Mouse (Mus musculus): Measurements from ENCODE around the gene Gaa.

Gaa gene

DNA sequence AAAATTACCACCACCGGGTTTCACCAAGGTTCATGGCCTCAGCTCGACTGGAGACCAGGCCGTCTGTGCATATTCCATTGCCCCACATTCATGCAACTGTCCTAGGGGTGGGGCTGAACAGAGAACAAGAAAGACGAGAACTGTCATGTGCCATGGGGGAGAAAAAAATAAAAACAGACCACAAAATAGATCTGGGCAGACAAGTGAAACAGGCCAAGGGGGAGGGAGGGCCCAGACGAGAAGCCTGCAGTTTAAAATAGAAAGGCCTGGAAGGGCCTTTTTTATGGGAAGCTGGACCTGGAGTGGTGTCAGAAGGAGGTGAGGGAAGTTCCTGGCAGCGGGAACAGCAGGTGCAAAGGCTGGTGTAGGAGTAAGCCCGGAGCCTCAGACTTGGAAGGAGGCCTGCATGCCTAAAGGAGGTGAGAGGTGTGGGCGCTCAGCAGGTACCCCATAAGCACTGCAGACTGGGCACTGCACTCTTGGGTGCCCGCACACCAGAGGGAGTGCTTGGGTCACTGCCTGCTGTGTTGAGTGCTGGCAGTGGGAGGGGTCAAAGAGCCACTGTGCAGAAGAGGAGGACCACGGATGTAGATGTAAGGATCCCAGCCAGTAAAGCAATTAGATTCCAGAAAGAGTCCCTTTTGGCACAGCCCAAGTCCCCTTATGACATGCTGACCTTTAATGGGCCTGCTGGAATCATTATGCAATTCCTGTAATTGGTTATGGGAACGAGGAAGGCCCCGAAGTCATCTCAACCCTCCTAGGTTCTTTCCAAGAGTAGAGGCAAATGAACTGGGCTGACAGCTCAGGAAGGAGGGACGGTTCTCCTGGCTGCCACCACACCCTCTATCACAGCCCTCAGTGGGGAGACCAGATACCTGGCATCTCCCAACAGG lies 39.3 kb downstream of the Gaa start:
- DNase-seq, result no peak

GRCm38 (mm10) chr11:119307658-119307867 lies 39.9 kb downstream of the Gaa start, which contains the start of gene Card14:
TSS of gene Card14 (plus strand) at chr11:119307768.
- DNase-seq, result no peak

DNA sequence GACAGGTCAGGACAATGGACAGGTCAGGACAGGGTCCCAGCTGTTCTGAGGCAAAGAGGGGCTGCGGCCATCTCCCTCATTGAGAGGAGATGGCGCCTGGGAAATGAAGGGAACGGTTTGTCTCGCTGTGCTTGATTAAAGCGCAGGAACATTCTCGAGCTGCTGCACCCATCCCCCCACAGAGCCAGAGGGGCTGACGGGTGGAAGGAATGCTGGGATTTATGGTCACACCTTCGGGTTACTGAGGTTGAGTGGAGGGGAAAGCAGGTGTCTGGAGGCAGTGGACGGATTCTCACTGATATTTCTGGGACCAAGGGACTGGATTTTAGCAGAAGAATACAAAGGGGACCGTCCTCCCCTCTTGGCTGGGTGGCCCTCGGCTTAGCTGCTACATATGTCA lies 40.2 kb downstream of the Gaa start:
- DNase-seq, result no peak

GRCm38 (mm10) chr11:119310621-119311020 lies 42.9 kb downstream of the Gaa start:
- no peak for DNase-seq

GRCm38 (mm10) chr11:119314252-119314936 lies 46.7 kb downstream of the Gaa start:
- DNase-seq, result no peak

DNA sequence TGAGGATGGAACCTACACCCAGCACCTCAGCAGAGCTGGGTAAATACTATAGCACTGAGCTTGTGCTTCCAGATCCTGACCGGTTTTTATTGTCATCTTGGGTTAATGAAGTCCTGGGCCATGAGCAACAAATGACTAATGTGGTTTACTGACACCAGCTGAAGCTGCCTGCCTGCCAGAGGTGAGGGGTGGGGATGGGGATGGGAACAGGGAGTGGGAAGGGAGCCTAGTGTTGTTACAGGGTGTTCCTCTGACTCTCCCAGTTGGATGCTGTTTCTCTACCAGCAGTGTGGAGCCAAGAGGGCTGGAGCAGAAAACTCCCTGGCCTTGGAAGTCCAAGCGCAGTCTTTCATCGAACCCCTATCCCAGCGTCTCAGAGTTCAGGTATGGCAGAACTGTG lies 49.0 kb downstream of the Gaa start:
- DNase-seq, result no peak

DNA sequence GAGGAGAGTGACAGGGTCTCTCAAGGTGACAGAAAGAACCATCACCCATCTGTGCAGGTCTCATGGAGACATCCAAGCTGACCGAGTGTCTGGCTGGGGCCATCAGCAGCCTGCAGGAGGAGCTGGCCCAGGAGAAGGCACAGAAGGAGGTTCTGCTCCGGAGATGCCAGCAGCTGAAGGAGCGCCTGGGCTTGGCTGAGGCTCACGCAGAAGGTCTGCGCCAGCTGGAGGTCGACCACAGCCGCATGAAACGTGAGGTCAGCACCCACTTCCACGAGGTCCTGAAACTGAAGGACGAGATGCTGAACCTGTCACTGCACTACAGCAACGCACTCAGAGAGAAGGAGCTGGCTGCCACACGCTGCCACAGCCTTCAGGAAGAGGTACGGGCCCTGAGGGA lies 54.8 kb downstream of the Gaa start:
- DNase-seq, result peak; percentile 48 to 57

- DNase-seq, result no peak
Measured at GRCm38 (mm10) chr11:119325068-119325467, 57.4 kb downstream of the Gaa start.

DNA sequence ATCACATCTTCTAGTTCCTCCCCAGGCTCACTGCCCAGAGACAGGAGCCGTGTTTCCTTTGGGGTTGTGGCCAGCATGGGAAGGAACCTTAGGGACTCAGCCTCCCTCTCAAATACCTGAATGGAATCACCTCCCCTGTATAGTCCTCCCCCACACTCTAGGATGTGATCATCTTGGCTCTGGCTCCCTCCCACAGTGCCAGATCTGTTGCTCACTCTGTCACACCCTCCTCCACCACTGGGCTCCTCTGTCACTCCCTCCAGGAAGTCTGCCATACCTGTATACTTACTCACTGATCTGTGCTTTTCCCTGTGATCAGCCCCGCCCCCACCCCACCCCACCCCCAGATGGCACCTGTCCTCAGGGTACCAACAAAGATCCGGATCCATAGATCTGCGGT lies 62.9 kb downstream of the Gaa start:
- no peak for DNase-seq

DNA sequence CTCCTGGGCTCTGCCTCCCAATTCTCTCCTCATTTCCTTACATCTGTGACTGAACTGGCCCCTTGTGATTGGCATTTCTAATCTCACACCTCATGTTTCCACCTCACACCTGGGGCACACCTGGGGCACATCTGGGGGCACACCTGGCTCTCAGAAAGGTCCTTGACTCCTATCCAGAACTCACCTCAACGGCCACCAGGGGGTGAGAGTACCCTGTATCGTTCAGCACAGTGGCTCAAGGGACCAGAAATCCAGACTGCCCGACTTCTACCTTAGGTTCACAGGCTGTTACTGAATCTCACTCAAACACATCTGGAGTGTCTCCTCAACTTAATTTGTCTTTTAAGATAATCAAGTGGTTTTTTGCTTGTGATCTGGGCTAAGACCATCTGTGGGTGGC lies 64.3 kb downstream of the Gaa start:
- no peak for DNase-seq
